Mouse (Mus musculus) stomach, embryonic 16.5 days (tissue): ENCODE measurements around the gene Scaf8. TPM values are rescaled to one million over a fixed set of nuclear protein-coding genes. Genes with fewer than 3 reads are reported as not detected.

Source experiments
- ATAC-seq: fragments of 200-750 bp; cut with Nextera tagmentation; 2 replicates; pipeline ENCODE4 v1.8.0; 2017; ENCODE audit warnings: moderate number of reproducible peaks, moderate TSS enrichment; ENCODE audit not compliant: insufficient read depth, low FRiP score
- H3K27ac ChIP-seq: fragments of 300-500 bp; sonication (generic); 2 replicates; pipeline ENCODE4 v1.5.1; 2014; ENCODE audit warnings: low read length
- H3K27me3 ChIP-seq: fragments of 300-500 bp; sonication (generic); 2 replicates; pipeline ENCODE4 v1.6.1; 2014; ENCODE audit warnings: low read length, control low read depth, mixed read lengths; ENCODE audit not compliant: control insufficient read depth, insufficient read depth
- H3K36me3 ChIP-seq: fragments of 300-500 bp; sonication (generic); 2 replicates; pipeline ENCODE4 v1.6.1; 2014; ENCODE audit warnings: low read length; ENCODE audit not compliant: control insufficient read depth, insufficient read depth
- H3K4me1 ChIP-seq: fragments of 300-500 bp; sonication (generic); 2 replicates; pipeline ENCODE4 v1.6.1; 2014; ENCODE audit warnings: low read length, control low read depth, mixed read lengths; ENCODE audit not compliant: control insufficient read depth, insufficient read depth
- H3K4me2 ChIP-seq: fragments of 300-500 bp; sonication (generic); 2 replicates; pipeline ENCODE4 v1.6.1; 2014; ENCODE audit warnings: low read depth, low read length, mixed read lengths
- H3K4me3 ChIP-seq: fragments of 300-500 bp; sonication (generic); replicated peaks from 2 replicates; pipeline ENCODE4 v1.5.1; 2014; ENCODE audit warnings: mild to moderate bottlenecking, low read length
- H3K9ac ChIP-seq: fragments of 300-500 bp; sonication (generic); 2 replicates; pipeline ENCODE4 v1.6.1; 2014; ENCODE audit warnings: low read length
- H3K9me3 ChIP-seq: fragments of 300-500 bp; sonication (generic); replicated peaks from 2 replicates; pipeline ENCODE4 v1.6.1; 2016; ENCODE audit warnings: low read length, control low read depth; ENCODE audit not compliant: control insufficient read depth
- whole genome bisulfite sequencing: fragments of 180-500 bp; shearing (Covaris S2); extraction: QIAGEN DNeasy Blood & Tissue Kit; methylation state at CpG from one replicate; pipeline ENCODE4 v1.1.7; 2014; 5-methylcytosine and 5-hydroxymethylcytosine counted together
- polyA plus RNA-seq: library from polyadenylated mRNA; unstranded; fragments of >200 nt; fragmentation: Nextera tagmentation; extraction: Ambion mirVana; gene quantifications from 2 replicates; pipeline ENCODE4 v1.2.1, GENCODE M21; 2015

Scaf8 gene
- polyA plus RNA-seq, 1 experiment from 2014 or later: 15.7 TPM

- no peak overlapping the region for H3K4me2 ChIP-seq
- H3K4me3 ChIP-seq: no peak overlapping the region
- H3K27me3 ChIP-seq: no peaks in the 10 kb centered on the region
- ATAC-seq: no peak
- H3K36me3 ChIP-seq: peaks cover 6% of the 10 kb centered on the region; the same call in 1 of the 2 replicates
- H3K9ac ChIP-seq: no peak overlapping the region
- no peaks in the 10 kb centered on the region for H3K9me3 ChIP-seq
- peaks cover 5% of the 10 kb centered on the region; the same call in 1 of the 2 replicates for H3K4me1 ChIP-seq
- H3K27ac ChIP-seq: no peak overlapping the region
- 86% methylated on average over 4 of the region's 4 CpGs for WGBS
These were observed 97.3 kb downstream of the Scaf8 start for GRCm38 (mm10) chr17:3212105-3212504.

GRCm38 (mm10) chr17:3212886-3213285 lies 98.1 kb downstream of the Scaf8 start:
- Histone ChIP-seq H3K4me2 (no peak overlapping the region), H3K36me3 (peaks cover 6% of the 10 kb centered on the region; the same call in 1 of the 2 replicates), H3K27ac (no peak overlapping the region), H3K9ac (no peak overlapping the region), H3K27me3 (no peaks in the 10 kb centered on the region), H3K9me3 (no peaks in the 10 kb centered on the region), H3K4me3 (no peak overlapping the region), H3K4me1 (0 out of 2 replicates have a peak, but pooled peaks cover 5% of the 10 kb centered on the region)
- 93% methylated on average over 10 of the region's 10 CpGs for WGBS
- no peak for ATAC-seq

GRCm38 (mm10) chr17:3214852-3215251 lies 100.1 kb downstream of the Scaf8 start:
- Histone ChIP-seq H3K27ac (no peak overlapping the region), H3K9me3 (no peaks in the 10 kb centered on the region), H3K27me3 (no peaks in the 10 kb centered on the region), H3K4me3 (no peak overlapping the region), H3K36me3 (peaks cover 6% of the 10 kb centered on the region; the same call in 1 of the 2 replicates), H3K4me1 (peaks cover 6% of the 10 kb centered on the region; the same call in 1 of the 2 replicates), H3K4me2 (no peak overlapping the region), H3K9ac (no peak overlapping the region)
- WGBS: 95% methylated on average over 2 of the region's 2 CpGs
- ATAC-seq: no peak

GRCm38 (mm10) chr17:3217023-3217422 lies 102.3 kb downstream of the Scaf8 start:
- H3K9ac ChIP-seq: no peak overlapping the region
- WGBS: 80% methylated on average over 5 of the region's 5 CpGs

GRCm38 (mm10) chr17:3218364-3218763 lies 103.6 kb downstream of the Scaf8 start:
- Histone ChIP-seq H3K9ac (no peak overlapping the region), H3K4me2 (no peak overlapping the region), H3K4me1 (peaks cover 6% of the 10 kb centered on the region; the same call in 1 of the 2 replicates), H3K27me3 (no peaks in the 10 kb centered on the region), H3K27ac (no peak overlapping the region), H3K9me3 (no peaks in the 10 kb centered on the region), H3K4me3 (no peak overlapping the region), H3K36me3 (peaks cover 3% of the 10 kb centered on the region; the same call in 1 of the 2 replicates)
- ATAC-seq: no peak
- 57% methylated on average over 7 of the region's 7 CpGs for WGBS

More at GRCm38 (mm10) chr17:3217023-3217422, 102.3 kb downstream of the Scaf8 start:
- Histone ChIP-seq H3K4me3 (no peak overlapping the region), H3K9me3 (no peaks in the 10 kb centered on the region), H3K4me1 (peaks cover 6% of the 10 kb centered on the region; the same call in 1 of the 2 replicates), H3K27me3 (no peaks in the 10 kb centered on the region), H3K4me2 (no peak overlapping the region), H3K27ac (no peak overlapping the region), H3K36me3 (peaks cover 6% of the 10 kb centered on the region; the same call in 1 of the 2 replicates)
- ATAC-seq: no peak

- no peak overlapping the region for H3K4me2 ChIP-seq
- WGBS: 53% methylated on average over 5 of the region's 5 CpGs
- no peak for ATAC-seq
- H3K9ac ChIP-seq: no peak overlapping the region
- no peak overlapping the region for H3K27ac ChIP-seq
- no peaks in the 10 kb centered on the region for H3K27me3 ChIP-seq
- peaks cover 3% of the 10 kb centered on the region; the same call in 1 of the 2 replicates for H3K36me3 ChIP-seq
- no peaks in the 10 kb centered on the region for H3K9me3 ChIP-seq
- no peak overlapping the region for H3K4me3 ChIP-seq
- H3K4me1 ChIP-seq: peaks cover 6% of the 10 kb centered on the region; the same call in 1 of the 2 replicates
These were observed 104.1 kb downstream of the Scaf8 start for GRCm38 (mm10) chr17:3218916-3219315.

GRCm38 (mm10) chr17:3220201-3220600 lies 105.4 kb downstream of the Scaf8 start:
- WGBS: 69% methylated on average over 11 of the region's 11 CpGs
- ATAC-seq: no peak
- Histone ChIP-seq H3K9ac (no peak overlapping the region), H3K4me1 (peaks cover 6% of the 10 kb centered on the region; the same call in 1 of the 2 replicates), H3K4me2 (no peak overlapping the region), H3K27me3 (no peaks in the 10 kb centered on the region), H3K9me3 (no peaks in the 10 kb centered on the region), H3K27ac (no peak overlapping the region), H3K4me3 (no peak overlapping the region), H3K36me3 (peaks cover 3% of the 10 kb centered on the region; the same call in 1 of the 2 replicates)

GRCm38 (mm10) chr17:3223071-3223470 lies 108.3 kb downstream of the Scaf8 start:
- Histone ChIP-seq H3K27ac (no peak overlapping the region), H3K4me3 (no peak overlapping the region), H3K36me3 (no peaks in the 10 kb centered on the region), H3K9ac (no peak overlapping the region), H3K4me2 (no peak overlapping the region), H3K27me3 (no peaks in the 10 kb centered on the region), H3K9me3 (no peaks in the 10 kb centered on the region), H3K4me1 (no peaks in the 10 kb centered on the region; the same call in 1 of the 2 replicates)
- no peak for ATAC-seq
- WGBS: 68% methylated on average over 2 of the region's 2 CpGs

GRCm38 (mm10) chr17:3223721-3224120 lies 108.9 kb downstream of the Scaf8 start:
- Histone ChIP-seq H3K27me3 (no peaks in the 10 kb centered on the region), H3K9me3 (no peaks in the 10 kb centered on the region), H3K4me2 (no peak overlapping the region), H3K36me3 (no peaks in the 10 kb centered on the region), H3K9ac (no peak overlapping the region), H3K4me1 (no peaks in the 10 kb centered on the region; the same call in 1 of the 2 replicates), H3K4me3 (no peak overlapping the region), H3K27ac (no peak overlapping the region)
- WGBS: 75% methylated on average over 3 of the region's 3 CpGs
- ATAC-seq: no peak
